Mouse (Mus musculus) spleen, adult 2 months (tissue): ENCODE data around the gene Kng1.
"Not testable (repeated sequence)": the region's sequence is repeated elsewhere in the genome, so short reads cannot be mapped to it uniquely, and the experiment has no call there.

Experiments
- CTCF ChIP-seq: fragments of 200-500 bp; IDR thresholded peaks from 2 replicates; pipeline ENCODE4 v1.5.1; 2011; ENCODE audit warnings: mild to moderate bottlenecking, inconsistent platforms; ENCODE audit not compliant: insufficient read depth, insufficient read length, insufficient replicate concordance; ENCODE audit errors: extremely low read depth
- POLR2A ChIP-seq: fragments of 200-500 bp; IDR thresholded peaks from 2 replicates; pipeline ENCODE4 v1.6.1; 2011; ENCODE audit warnings: low read depth, low read length, inconsistent platforms

GRCm38 (mm10) chr16:23057668-23058447, at the start of gene Kng1:
- TF ChIP-seq POLR2A, CTCF: not testable (repeated sequence)
